Mouse (Mus musculus) neural tube, embryonic 11.5 days (tissue): ENCODE data around the gene Atic. TPM values are rescaled to one million over a fixed set of nuclear protein-coding genes. Genes with fewer than 3 reads are reported as not detected.

Source experiments
- ATAC-seq: fragments of 200-750 bp; cut with Nextera tagmentation; 2 replicates; pipeline ENCODE4 v1.8.0; 2017; ENCODE audit warnings: moderate number of reproducible peaks, mild to moderate bottlenecking, moderate TSS enrichment, moderate library complexity; ENCODE audit not compliant: insufficient read depth, low FRiP score, low TSS enrichment
- DNase-seq: peaks from one replicate; pipeline ENCODE4 v3.0.0-alpha.2; 2015; ENCODE audit warnings: low spot score
- H3K27ac ChIP-seq: fragments of 300-500 bp; sonication (generic); 2 replicates; pipeline ENCODE4 v1.5.1; 2014; ENCODE audit warnings: low read depth, mild to moderate bottlenecking, low read length
- H3K27me3 ChIP-seq: fragments of 300-500 bp; sonication (generic); 2 replicates; pipeline ENCODE4 v1.6.1; 2014; ENCODE audit warnings: mild to moderate bottlenecking, low read length, mixed read lengths; ENCODE audit not compliant: control insufficient read depth, insufficient read depth
- H3K36me3 ChIP-seq: fragments of 300-500 bp; sonication (generic); 2 replicates; pipeline ENCODE4 v1.6.1; 2014; ENCODE audit warnings: mild to moderate bottlenecking, low read length, moderate library complexity, mixed read lengths; ENCODE audit not compliant: control insufficient read depth, insufficient read depth
- H3K4me1 ChIP-seq: fragments of 300-500 bp; sonication (generic); 2 replicates; pipeline ENCODE4 v1.6.1; 2014; ENCODE audit warnings: low read length, mixed read lengths; ENCODE audit not compliant: control insufficient read depth, insufficient read depth
- H3K4me2 ChIP-seq: fragments of 300-500 bp; sonication (generic); 2 replicates; pipeline ENCODE4 v1.6.1; 2014; ENCODE audit warnings: low read depth, mild to moderate bottlenecking, moderate library complexity
- H3K4me3 ChIP-seq: fragments of 300-500 bp; sonication (generic); 2 replicates; pipeline ENCODE4 v1.5.1; 2014; ENCODE audit warnings: low read depth, low read length
- H3K9ac ChIP-seq: fragments of 300-500 bp; sonication (generic); 2 replicates; pipeline ENCODE4 v1.6.1; 2014; ENCODE audit warnings: mild to moderate bottlenecking, low read length
- H3K9me3 ChIP-seq: fragments of 300-500 bp; sonication (generic); 2 replicates; pipeline ENCODE4 v1.6.1; 2016; ENCODE audit warnings: low read length; ENCODE audit not compliant: control insufficient read depth
- WGBS: fragments of 180-500 bp; shearing (Covaris S2); extraction: QIAGEN DNeasy Blood & Tissue Kit; methylation state at CpG from one replicate; pipeline ENCODE4 v1.1.7; 2014; 5-methylcytosine and 5-hydroxymethylcytosine counted together
- polyA plus RNA-seq: library from polyadenylated mRNA; unstranded; fragments of >200 nt; fragmentation: Nextera tagmentation; extraction: Ambion mirVana; gene quantifications from 2 replicates; pipeline ENCODE4 v1.2.1, GENCODE M21; 2014

Gene Atic
- polyA plus RNA-seq: 38.9 and 40.2 TPM in 2 replicates

DNA sequence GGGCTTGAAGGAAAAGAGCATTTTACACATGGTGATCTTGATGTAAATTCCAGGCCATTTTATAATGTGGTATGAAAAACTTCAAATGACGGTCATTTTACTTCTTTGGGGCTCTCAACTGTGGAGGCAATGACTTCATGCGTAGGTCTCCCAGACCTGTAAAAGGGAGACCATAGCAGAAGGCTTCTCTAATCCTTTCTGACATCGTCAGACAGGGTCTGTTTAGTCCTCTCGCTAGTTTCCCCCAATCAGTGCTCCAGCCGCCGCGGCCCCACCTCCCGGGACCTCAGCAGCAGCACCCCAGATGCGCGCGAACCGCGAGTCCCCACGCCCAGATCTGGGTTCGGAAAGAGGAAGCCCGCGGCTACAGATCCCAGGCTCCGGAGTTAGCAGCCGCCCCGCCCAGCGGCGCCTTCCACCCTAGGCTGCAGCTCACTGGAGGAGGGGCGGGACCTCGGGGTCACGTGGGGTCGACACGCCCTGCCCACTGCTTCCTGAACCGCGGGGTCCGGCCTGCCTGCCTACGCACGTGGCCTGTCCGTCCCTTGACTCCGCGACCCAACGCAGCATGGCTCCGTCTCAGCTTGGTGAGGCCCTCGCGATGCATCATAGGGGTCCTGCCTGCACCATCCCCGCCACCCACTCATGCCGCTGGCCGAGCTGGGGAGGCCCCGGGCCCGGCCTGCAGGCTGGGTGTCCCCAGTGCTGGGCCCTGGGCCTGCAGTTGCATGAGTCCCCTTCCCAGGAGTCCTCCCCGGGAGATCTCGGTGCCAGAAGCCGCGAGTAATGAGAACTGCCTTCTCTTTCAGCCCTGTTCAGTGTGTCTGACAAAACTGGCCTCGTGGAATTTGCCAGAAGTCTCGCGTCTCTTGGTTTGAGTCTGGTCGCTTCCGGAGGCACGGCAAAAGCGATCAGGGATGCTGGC, at the start of gene Atic:
Gene Atic (plus strand): TSS at position 463 of the 925 bp plus-strand sequence.
- H3K4me2 ChIP-seq: peak within 1 kb of the TSS; percentile 84
- peak within 1 kb of the TSS; percentile 67 for H3K9ac ChIP-seq
- H3K27ac ChIP-seq: no peak within 1 kb of the TSS

DNA sequence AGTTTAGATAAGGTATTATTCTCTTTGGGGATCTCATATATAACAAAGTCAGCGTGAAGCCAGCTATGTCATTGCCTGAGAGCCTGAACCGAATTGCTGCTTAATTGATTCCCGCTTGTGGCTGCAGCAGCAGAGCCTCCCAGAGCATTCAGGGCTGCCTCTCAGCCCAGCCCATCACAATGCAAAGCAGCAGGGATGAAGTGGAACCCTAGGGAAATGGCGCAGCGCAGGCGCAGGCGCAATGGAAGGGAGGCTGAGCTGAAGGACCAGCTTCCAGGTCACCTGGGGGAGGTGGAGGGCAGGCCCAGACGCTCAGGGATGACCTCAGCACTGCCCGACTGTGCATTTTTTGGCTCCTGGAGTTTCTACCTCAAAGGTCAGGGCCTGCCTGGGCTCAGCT, 49.7 kb upstream of the Atic start:
- WGBS: 4% methylated on average over 9 of the region's 9 CpGs
- Histone ChIP-seq H3K27ac (no peak overlapping the region), H3K27me3 (no peaks in the 10 kb centered on the region)

More for the DNA sequence above, at the start of gene Atic:
- Histone ChIP-seq H3K9me3 (no peaks in the 10 kb centered on the region), H3K36me3 (peaks cover 4% of the 10 kb centered on the region; the same call in 1 of the 2 replicates), H3K4me3 (peak within 1 kb of the TSS; percentile 46), H3K4me1 (no peaks in the 10 kb centered on the region), H3K27me3 (no peaks in the 10 kb centered on the region)
- ATAC-seq: peak; percentile 99
- under 1% methylated on average over 54 of the region's 55 CpGs for WGBS
- peak; percentile 95 for DNase-seq

DNA sequence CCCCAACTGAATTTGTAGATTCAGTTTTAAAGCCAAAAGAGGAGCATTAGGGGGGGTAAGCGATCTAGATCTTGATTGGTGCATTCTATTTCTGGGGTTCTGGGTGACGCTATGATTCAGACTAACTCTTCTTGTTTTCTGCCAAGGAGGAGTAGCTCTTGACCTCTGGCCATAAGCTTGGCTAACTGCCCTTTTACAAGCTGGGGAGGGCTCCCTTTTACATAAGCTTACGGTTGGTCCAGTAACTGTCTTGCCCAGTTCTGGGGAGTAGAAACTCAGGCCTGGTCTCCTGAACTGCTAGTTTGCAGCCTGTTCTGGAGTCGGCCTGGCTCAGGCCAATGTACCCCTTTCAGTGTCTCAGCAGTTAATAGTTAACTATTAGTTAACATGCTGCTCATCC, 41.9 kb upstream of the Atic start:
- ATAC-seq (no peak), DNase-seq (no peak)
- Histone ChIP-seq H3K27me3 (no peaks in the 10 kb centered on the region), H3K4me3 (no peak overlapping the region), H3K36me3 (no peaks in the 10 kb centered on the region), H3K4me1 (no peaks in the 10 kb centered on the region), H3K27ac (no peak overlapping the region), H3K4me2 (no peak overlapping the region), H3K9ac (no peak overlapping the region), H3K9me3 (no peaks in the 10 kb centered on the region)
- 83% methylated on average over 4 of the region's 4 CpGs for WGBS

More for the DNA sequence above, 49.7 kb upstream of the Atic start:
- DNase-seq (peak; percentile 76), ATAC-seq (peak; percentile 73)
- no peaks in the 10 kb centered on the region for H3K9me3 ChIP-seq
- no peak overlapping the region for H3K4me2 ChIP-seq
- no peaks in the 10 kb centered on the region for H3K36me3 ChIP-seq
- H3K9ac ChIP-seq: no peak overlapping the region
- H3K4me1 ChIP-seq: 0 out of 2 replicates have a peak, but pooled peaks cover 2% of the 10 kb centered on the region
- H3K4me3 ChIP-seq: no peak overlapping the region

DNA sequence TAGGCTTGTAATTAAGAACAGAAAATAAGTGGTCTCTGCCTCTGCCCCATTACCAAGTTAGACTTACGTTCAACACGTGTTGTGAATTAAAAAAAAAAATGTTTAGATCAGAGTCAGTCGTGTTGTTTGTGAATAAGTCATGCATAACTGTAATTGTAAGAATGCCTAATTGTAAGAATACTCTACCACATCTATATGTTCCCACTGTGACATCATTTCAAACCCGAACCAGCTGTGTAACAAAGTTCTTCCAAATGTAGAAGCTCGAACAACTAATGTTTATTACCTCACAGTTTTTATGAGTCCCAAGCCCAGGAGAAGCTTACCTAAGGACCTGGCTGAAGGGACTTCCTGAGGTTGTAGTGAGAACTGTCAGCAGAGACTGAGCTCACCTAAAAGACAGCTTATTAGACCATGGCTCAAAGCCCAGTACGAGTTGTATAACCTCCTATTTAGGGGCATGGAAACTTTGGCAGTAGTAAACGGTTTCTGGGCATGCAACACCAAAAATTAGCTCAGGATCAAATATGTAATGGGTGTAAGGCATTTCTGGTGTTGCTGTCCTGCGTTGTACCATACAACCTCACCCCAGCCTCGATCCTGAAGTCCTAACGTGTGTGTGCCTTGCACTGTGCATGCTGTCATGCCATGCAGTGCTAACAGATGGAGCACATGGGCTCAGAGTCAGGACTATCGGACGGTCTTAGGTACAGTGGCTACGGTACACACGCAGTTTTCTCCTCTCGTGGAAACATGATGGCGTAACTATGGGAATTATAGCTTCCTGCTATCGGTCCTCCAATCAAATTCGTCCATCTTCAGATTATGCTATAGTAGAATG, 27.9 kb upstream of the Atic start:
- WGBS: 86% methylated on average over 18 of the region's 18 CpGs
- no peak overlapping the region for H3K4me2 ChIP-seq
- no peak overlapping the region for H3K4me3 ChIP-seq
- H3K4me1 ChIP-seq: no peaks in the 10 kb centered on the region
- H3K9me3 ChIP-seq: no peaks in the 10 kb centered on the region
- H3K27me3 ChIP-seq: no peaks in the 10 kb centered on the region
- ATAC-seq (no peak), DNase-seq (no peak)
- H3K36me3 ChIP-seq: no peaks in the 10 kb centered on the region
- no peak overlapping the region for H3K27ac ChIP-seq
- H3K9ac ChIP-seq: no peak overlapping the region

DNA sequence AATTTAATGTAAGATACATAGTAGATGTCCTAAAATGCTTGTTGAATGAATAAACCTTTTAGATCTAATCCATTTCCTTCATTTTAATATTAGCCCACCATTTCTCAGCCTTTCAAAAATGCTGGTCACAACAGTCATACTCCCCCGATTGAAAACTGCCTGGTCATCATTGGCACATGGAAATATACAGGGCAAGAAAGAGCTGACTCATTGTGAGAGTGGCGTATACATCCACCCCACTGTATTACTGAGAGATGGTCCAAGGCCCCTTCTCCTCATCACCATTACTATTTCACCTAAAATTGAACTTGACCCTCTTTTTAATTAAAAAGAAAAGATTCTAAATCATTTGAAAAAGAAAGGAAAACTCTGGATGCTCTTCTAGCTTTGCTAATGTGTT, 26.2 kb upstream of the Atic start:
- Histone ChIP-seq H3K27ac (no peak overlapping the region), H3K27me3 (no peaks in the 10 kb centered on the region), H3K4me1 (no peaks in the 10 kb centered on the region), H3K9ac (no peak overlapping the region), H3K9me3 (no peaks in the 10 kb centered on the region), H3K36me3 (no peaks in the 10 kb centered on the region), H3K4me3 (no peak overlapping the region), H3K4me2 (no peak overlapping the region)
- WGBS: 82% methylated on average over 2 of the region's 2 CpGs
- ATAC-seq (no peak), DNase-seq (no peak)

DNA sequence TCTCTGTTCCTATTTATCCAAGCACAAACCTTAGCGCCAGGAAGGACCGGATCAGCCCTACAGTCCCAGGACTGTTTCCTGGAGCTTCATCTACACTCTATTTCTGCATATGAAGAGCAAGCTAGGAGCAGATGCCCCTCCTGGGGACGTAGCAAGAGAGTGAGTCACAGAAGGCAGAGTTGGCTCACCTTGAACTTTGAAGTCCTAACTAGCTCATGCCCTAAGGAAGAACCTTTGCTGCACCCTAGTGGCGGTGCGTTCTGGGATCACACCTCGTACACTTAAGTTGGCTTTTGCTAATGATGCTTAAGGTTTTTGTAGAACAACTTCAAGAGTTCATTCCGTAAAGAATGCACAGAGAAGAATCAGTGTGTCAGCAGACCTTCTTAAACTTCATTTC, 25.3 kb upstream of the Atic start:
- 14% methylated on average over 7 of the region's 7 CpGs for WGBS
- DNase-seq: peak; percentile 54
- Histone ChIP-seq H3K9me3 (no peaks in the 10 kb centered on the region), H3K4me1 (no peaks in the 10 kb centered on the region), H3K9ac (no peak overlapping the region), H3K4me3 (no peak overlapping the region), H3K27ac (no peak overlapping the region), H3K27me3 (no peaks in the 10 kb centered on the region), H3K4me2 (no peak overlapping the region), H3K36me3 (no peaks in the 10 kb centered on the region)
- no peak for ATAC-seq

DNA sequence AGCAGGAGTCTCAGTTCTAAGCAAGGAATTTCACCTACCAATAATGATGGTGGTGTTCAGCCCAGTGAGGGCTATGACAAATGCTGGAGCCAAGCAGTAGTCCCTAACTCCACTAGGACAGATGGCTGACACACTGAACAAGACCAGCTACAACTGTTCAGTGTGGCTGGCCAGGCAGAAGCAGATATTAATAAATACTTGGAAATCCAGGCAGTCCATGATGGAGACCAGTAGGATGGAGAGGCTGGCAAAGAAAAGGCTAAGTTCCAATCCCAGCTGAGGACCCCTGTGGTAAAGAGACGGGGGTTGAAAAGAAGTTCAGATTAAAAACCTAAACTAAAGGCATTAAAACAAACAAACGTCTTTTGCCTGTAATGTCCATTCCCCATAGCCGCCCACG, 17.3 kb upstream of the Atic start:
- 90% methylated on average over 4 of the region's 4 CpGs for WGBS
- no peaks in the 10 kb centered on the region for H3K36me3 ChIP-seq

DNA sequence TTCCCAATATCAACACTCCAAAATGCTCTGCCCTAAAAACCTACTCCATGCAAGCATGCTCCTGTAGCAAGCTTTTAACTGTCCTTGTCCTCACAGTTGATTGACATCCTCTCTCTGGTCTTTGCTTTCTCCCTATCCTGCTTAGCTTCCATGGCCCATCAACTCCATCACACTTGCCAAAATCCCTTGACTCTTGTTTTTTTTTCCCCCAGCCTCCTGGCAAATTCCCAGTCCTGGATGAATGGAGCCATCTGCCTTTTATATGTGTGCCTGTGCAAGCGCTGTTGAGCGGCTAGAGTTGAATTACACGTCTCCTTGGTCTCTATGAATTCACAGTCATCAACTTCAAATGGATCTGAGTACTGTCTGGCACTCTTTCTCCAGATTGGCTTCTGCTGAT, 16.5 kb upstream of the Atic start:
- WGBS: 87% methylated on average over 3 of the region's 3 CpGs
- no peak for ATAC-seq
- Histone ChIP-seq H3K4me1 (no peaks in the 10 kb centered on the region), H3K27ac (no peak overlapping the region), H3K9me3 (no peaks in the 10 kb centered on the region), H3K4me3 (no peak overlapping the region), H3K9ac (no peak overlapping the region), H3K27me3 (no peaks in the 10 kb centered on the region), H3K4me2 (no peak overlapping the region), H3K36me3 (no peaks in the 10 kb centered on the region)
- no peak for DNase-seq

More for the DNA sequence above, 17.3 kb upstream of the Atic start:
- Histone ChIP-seq H3K27me3 (no peaks in the 10 kb centered on the region), H3K4me2 (no peak overlapping the region), H3K9ac (no peak overlapping the region), H3K9me3 (no peaks in the 10 kb centered on the region), H3K27ac (no peak overlapping the region), H3K4me1 (no peaks in the 10 kb centered on the region), H3K4me3 (no peak overlapping the region)
- DNase-seq: no peak
- no peak for ATAC-seq
